Mouse (Mus musculus) midbrain, embryonic 16.5 days (tissue): ENCODE data around the gene Ciart. TPM values are rescaled to one million over a fixed set of nuclear protein-coding genes. Genes with fewer than 3 reads are reported as not detected.
"Not testable (repeated sequence)": the region's sequence is repeated elsewhere in the genome, so short reads cannot be mapped to it uniquely, and the experiment has no call there.

Source experiments
- ATAC-seq: fragments of 200-750 bp; cut with Nextera tagmentation; 2 replicates; pipeline ENCODE4 v1.8.0; 2017; ENCODE audit warnings: moderate TSS enrichment
- H3K27ac ChIP-seq: fragments of 300-500 bp; sonication (generic); 2 replicates; pipeline ENCODE4 v1.5.1; 2014; ENCODE audit warnings: mild to moderate bottlenecking, low read length, mixed read lengths
- H3K27me3 ChIP-seq: fragments of 300-500 bp; sonication (generic); 2 replicates; pipeline ENCODE4 v1.6.1; 2014; ENCODE audit warnings: low read depth, low read length, mixed read lengths; ENCODE audit not compliant: control insufficient read depth, insufficient read depth
- H3K36me3 ChIP-seq: fragments of 300-500 bp; sonication (generic); 2 replicates; pipeline ENCODE4 v1.6.1; 2014; ENCODE audit warnings: mild to moderate bottlenecking, low read length, moderate library complexity, mixed read lengths; ENCODE audit not compliant: control insufficient read depth, insufficient read depth
- H3K4me1 ChIP-seq: fragments of 300-500 bp; sonication (generic); 2 replicates; pipeline ENCODE4 v1.6.1; 2014; ENCODE audit warnings: mild to moderate bottlenecking, low read length, mixed read lengths; ENCODE audit not compliant: control insufficient read depth, insufficient read depth
- H3K4me2 ChIP-seq: fragments of 300-500 bp; sonication (generic); 2 replicates; pipeline ENCODE4 v1.6.1; 2014; ENCODE audit warnings: mild to moderate bottlenecking, low read length, mixed read lengths
- H3K4me3 ChIP-seq: fragments of 300-500 bp; sonication (generic); 2 replicates; pipeline ENCODE4 v1.5.1; 2014; ENCODE audit warnings: low read depth, mild to moderate bottlenecking, low read length, moderate library complexity, mixed read lengths
- H3K9ac ChIP-seq: fragments of 300-500 bp; sonication (generic); 2 replicates; pipeline ENCODE4 v1.6.1; 2014; ENCODE audit warnings: low read depth, low read length, mixed read lengths
- H3K9me3 ChIP-seq: fragments of 300-500 bp; sonication (generic); replicated peaks from 2 replicates; pipeline ENCODE4 v1.6.1; 2014; ENCODE audit warnings: mild to moderate bottlenecking, low read length, mixed read lengths; ENCODE audit not compliant: control insufficient read depth, poor library complexity, severe bottlenecking
- WGBS: fragments of 180-500 bp; shearing (Covaris S2); extraction: QIAGEN DNeasy Blood & Tissue Kit; methylation state at CpG from one replicate; pipeline ENCODE4 v1.1.7; 2014; 5-methylcytosine and 5-hydroxymethylcytosine counted together
- polyA plus RNA-seq: library from polyadenylated mRNA; unstranded; fragments of >200 nt; fragmentation: Nextera tagmentation; extraction: Ambion mirVana; gene quantifications from 2 replicates; pipeline ENCODE4 v1.2.1, GENCODE M21; 2015

The Ciart gene
- polyA plus RNA-seq, 1 experiment from 2014 or later, result 4.8 TPM

GRCm38 (mm10) chr3:95903753-95904502, 21.9 kb upstream of the Ciart start:
- no peak overlapping the region for H3K27ac ChIP-seq
- H3K27me3 ChIP-seq, result peaks cover 9% of the 10 kb centered on the region; the same call in 1 of the 2 replicates
- H3K9ac ChIP-seq, result peak overlapping the region; percentile 10; the same call in 1 of the 2 replicates
- H3K4me3 ChIP-seq, result peak overlapping the region; percentile 6; the same call in 1 of the 2 replicates
- ATAC-seq, result no peak
- no peaks in the 10 kb centered on the region for H3K9me3 ChIP-seq
- WGBS, result 1% methylated on average over 15 of the region's 15 CpGs
- H3K36me3 ChIP-seq, result no peaks in the 10 kb centered on the region
- peaks cover 17% of the 10 kb centered on the region for H3K4me1 ChIP-seq
- H3K4me2 ChIP-seq, result peak overlapping the region; percentile 64

- H3K9me3 ChIP-seq, result no peaks in the 10 kb centered on the region
- no peak overlapping the region for H3K4me2 ChIP-seq
- no peak for ATAC-seq
- no peaks in the 10 kb centered on the region for H3K36me3 ChIP-seq
- H3K4me1 ChIP-seq, result peaks cover 17% of the 10 kb centered on the region
- H3K4me3 ChIP-seq, result no peak overlapping the region
- peaks cover 9% of the 10 kb centered on the region; the same call in 1 of the 2 replicates for H3K27me3 ChIP-seq
- H3K9ac ChIP-seq, result no peak overlapping the region
- H3K27ac ChIP-seq, result no peak overlapping the region
- 34% methylated on average over 5 of the region's 6 CpGs for WGBS
Observed at GRCm38 (mm10) chr3:95902643-95903042, 20.6 kb upstream of the Ciart start.

DNA sequence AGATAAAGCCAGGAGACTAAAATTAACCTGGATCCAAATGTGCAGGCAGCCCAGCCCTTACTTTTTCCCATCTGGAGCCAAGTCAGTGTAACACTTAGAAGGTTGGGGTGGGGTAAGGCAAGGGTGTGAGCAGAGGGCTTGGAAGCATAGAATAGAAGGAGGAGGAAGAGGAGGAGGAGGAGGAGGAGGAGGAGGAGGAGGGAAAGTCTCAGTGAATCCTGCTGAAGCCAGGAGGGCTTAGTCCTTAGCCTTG, 20.2 kb upstream of the Ciart start:
- ATAC-seq, result no peak
- Histone ChIP-seq H3K27me3 (peaks cover 9% of the 10 kb centered on the region; the same call in 1 of the 2 replicates), H3K4me1 (peaks cover 17% of the 10 kb centered on the region), H3K27ac (no peak overlapping the region), H3K9ac (no peak overlapping the region), H3K4me3 (no peak overlapping the region), H3K36me3 (no peaks in the 10 kb centered on the region; the same call in 1 of the 2 replicates), H3K9me3 (no peaks in the 10 kb centered on the region), H3K4me2 (no peak overlapping the region)

GRCm38 (mm10) chr3:95901616-95902372, 19.7 kb upstream of the Ciart start:
- 64% methylated on average over 9 of the region's 9 CpGs for WGBS
- Histone ChIP-seq H3K4me3 (no peak overlapping the region), H3K9me3 (no peaks in the 10 kb centered on the region), H3K27ac (no peak overlapping the region), H3K27me3 (peaks cover 9% of the 10 kb centered on the region; the same call in 1 of the 2 replicates), H3K4me1 (peaks cover 17% of the 10 kb centered on the region), H3K4me2 (no peak overlapping the region), H3K36me3 (no peaks in the 10 kb centered on the region; the same call in 1 of the 2 replicates), H3K9ac (no peak overlapping the region)
- no peak for ATAC-seq

GRCm38 (mm10) chr3:95899800-95900524, 17.9 kb upstream of the Ciart start:
- H3K27me3 ChIP-seq, result no peaks in the 10 kb centered on the region
- H3K9ac ChIP-seq, result no peak overlapping the region
- no peaks in the 10 kb centered on the region; the same call in 1 of the 2 replicates for H3K36me3 ChIP-seq
- H3K9me3 ChIP-seq, result no peaks in the 10 kb centered on the region
- H3K27ac ChIP-seq, result no peak overlapping the region
- no peak for ATAC-seq
- H3K4me3 ChIP-seq, result no peak overlapping the region
- WGBS, result 75% methylated on average over 13 of the region's 13 CpGs
- H3K4me2 ChIP-seq, result no peak overlapping the region
- peaks cover 12% of the 10 kb centered on the region for H3K4me1 ChIP-seq

- peaks cover 17% of the 10 kb centered on the region for H3K4me1 ChIP-seq
- H3K9ac ChIP-seq, H3K9me3 ChIP-seq, ATAC-seq, H3K4me2 ChIP-seq, H3K27me3 ChIP-seq, H3K36me3 ChIP-seq, H3K27ac ChIP-seq, H3K4me3 ChIP-seq: not testable (repeated sequence)
- 87% methylated on average over 7 of the region's 7 CpGs for WGBS
Observed at GRCm38 (mm10) chr3:95895501-95895900, 13.4 kb upstream of the Ciart start.

DNA sequence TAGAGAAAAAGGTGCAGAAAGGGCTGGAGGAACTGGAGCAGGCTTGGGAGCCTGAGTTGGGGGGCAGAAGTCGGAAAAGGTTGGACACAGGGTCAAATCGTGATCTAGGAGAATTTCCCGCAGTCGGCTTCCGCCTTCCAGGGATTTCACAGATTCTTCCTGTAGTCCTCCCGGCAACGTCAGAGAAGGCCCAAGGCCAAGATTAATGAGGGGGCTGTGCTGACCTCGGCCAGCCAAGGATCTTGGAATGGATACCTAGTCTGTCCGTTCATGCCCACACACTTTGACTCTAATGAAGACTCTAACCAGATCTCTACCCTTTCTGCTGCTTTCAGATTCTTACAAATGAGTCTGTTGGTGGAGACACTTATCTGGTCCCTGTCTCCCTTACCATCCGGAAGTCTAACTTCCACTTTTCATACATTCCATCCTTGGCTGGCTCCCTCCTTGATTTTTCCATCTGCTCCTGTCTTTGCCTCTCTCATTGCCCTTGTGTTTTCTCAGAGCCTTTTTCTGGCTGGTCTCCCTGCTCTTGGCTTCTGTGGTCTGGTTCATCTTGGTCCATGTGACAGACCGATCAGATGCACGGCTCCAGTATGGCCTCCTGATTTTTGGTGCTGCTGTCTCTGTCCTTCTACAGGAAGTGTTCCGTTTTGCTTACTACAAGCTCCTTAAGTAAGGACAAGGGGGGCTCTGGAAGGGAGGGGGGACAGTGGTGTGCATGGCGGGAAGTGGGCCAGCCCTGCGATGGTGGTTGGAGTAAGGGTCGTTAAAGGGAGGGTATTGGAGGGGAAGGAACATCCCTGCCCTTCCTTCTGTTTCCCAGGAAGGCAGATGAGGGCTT, 12.5 kb upstream of the Ciart start:
- WGBS, result 9% methylated on average over 14 of the region's 16 CpGs
- peaks cover 17% of the 10 kb centered on the region for H3K4me1 ChIP-seq
- H3K4me2 ChIP-seq, result peak overlapping the region; percentile 89
- H3K27me3 ChIP-seq, result no peaks in the 10 kb centered on the region
- 0 out of 2 replicates have a peak, but pooled peaks have one; percentile 7 for ATAC-seq
- peak overlapping the region; percentile 78 for H3K4me3 ChIP-seq
- H3K9me3 ChIP-seq, result no peaks in the 10 kb centered on the region
- H3K9ac ChIP-seq, result peak overlapping the region; percentile 83
- H3K27ac ChIP-seq, result peak overlapping the region; percentile 78
- no peaks in the 10 kb centered on the region; the same call in 1 of the 2 replicates for H3K36me3 ChIP-seq

DNA sequence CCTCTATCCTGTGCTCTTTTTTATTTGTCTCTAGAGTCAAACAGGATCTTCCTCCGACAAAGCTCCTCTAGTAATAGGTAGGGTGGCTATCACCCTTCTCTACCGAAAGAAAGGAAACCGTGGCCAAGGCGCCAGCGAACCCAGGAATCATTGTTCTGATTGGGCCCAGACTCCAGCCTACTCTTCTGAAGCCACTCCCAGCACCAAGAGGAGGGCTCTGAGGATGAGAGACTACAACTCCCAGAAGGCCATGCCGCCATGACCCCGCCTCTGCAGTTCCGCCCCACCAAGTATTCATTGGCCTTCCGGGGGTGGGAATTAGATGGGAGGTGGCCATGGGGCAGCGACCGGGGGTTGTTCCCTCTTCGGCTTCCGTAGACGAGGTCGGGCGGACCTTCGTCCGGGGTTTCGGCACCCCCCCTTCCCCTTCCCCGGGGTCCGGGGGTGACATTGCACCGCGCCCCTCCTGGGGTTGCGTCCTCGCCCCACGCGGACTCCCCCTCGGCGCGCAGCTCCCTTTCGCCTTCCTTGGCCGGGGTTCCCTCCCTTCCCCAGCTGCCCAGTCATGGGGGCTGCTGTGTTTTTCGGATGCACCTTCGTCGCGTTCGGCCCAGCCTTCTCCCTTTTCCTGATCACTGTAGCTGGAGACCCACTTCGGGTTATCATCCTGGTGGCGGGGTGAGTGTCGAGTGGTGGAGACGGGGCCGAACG, 11.7 kb upstream of the Ciart start, which contains the start of gene Aph1a:
Gene Aph1a, plus strand, starts transcription at position 364 of the 711 bp plus-strand sequence.
- peak; percentile 99 for ATAC-seq
- Histone ChIP-seq H3K4me2 (peak within 1 kb of the TSS; percentile 89), H3K9ac (peak within 1 kb of the TSS; percentile 83), H3K4me3 (peak within 1 kb of the TSS; percentile 78), H3K27ac (peak within 1 kb of the TSS; percentile 78), H3K4me1 (peaks cover 17% of the 10 kb centered on the region)
- WGBS, result 0% methylated on average over 25 of the region's 43 CpGs
- H3K27me3 ChIP-seq, H3K36me3 ChIP-seq, H3K9me3 ChIP-seq: not testable (repeated sequence)
